Mouse (Mus musculus) cerebellum, adult 9-10 months (tissue): ENCODE measurements around the gene Ccdc169.
"Not testable (repeated sequence)": the region's sequence is repeated elsewhere in the genome, so short reads cannot be mapped to it uniquely, and the experiment has no call there.

Experiments
- DNase-seq: peaks from one replicate; pipeline ENCODE4 v3.0.0; 2022

Gene Ccdc169

DNA sequence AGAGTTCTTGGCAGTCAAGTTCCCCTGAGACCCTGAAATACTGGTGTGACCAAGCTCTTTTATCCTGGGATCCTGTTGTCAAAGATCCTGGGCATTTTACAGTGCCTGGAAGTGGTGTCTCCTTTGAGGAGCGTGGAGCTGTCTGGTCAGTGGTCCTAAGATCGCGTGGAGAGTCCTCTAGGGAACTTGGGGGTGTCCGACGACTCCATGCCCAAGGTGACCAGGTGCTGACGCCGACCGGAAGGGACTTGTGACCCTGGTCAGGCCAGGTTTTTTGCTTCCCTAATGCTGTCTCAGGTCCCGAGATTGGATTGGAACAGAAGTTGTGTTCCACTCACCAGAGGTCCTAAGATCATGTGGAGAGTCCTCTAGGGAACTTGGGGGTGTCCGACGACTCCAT, 66.5 kb downstream of the Ccdc169 start:
- DNase-seq: not testable (repeated sequence)

DNA sequence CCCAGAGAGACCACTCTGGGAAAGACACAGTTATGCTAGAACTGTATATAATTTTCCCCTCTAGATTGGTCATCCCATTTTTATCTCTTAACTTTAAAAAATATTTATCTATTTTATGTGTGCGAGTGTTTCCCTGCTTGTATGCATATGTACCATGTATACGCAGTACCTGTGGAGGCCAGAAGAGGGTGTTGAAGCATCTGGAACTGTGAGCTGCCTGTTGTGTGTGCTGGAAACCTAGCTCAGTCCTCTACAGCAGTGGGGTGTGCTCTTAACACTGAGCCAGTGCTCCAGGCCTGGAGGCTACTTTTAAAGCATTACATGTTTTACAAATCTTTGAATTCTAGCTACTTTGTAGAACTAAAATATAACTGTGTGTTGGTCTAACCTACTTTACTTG, 69.3 kb downstream of the Ccdc169 start:
- no peak for DNase-seq

GRCm38 (mm10) chr3:55207665-55208064, 70.5 kb downstream of the Ccdc169 start:
- no peak for DNase-seq

- DNase-seq: no peak
Observed at GRCm38 (mm10) chr3:55212254-55212653, 75.1 kb downstream of the Ccdc169 start.

DNA sequence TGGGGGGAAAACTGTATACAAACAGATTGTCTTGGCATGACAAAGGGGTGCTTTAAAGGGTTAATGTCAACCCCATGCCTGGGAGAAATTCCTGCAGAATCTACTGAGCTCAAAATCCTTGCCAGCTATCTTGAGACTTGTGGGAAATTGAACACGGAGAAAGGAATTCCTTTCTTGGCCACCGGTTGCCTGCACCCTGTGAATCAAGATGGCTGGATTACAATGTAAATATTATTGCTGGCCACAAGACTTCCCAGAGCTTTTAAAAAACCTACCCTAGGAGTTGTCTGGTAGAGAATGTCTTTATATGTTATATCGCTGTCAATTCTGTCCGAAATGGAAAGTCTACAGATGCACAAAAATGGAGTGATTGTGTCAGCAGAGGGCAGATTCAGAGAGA, 76.6 kb downstream of the Ccdc169 start:
- DNase-seq: no peak

DNA sequence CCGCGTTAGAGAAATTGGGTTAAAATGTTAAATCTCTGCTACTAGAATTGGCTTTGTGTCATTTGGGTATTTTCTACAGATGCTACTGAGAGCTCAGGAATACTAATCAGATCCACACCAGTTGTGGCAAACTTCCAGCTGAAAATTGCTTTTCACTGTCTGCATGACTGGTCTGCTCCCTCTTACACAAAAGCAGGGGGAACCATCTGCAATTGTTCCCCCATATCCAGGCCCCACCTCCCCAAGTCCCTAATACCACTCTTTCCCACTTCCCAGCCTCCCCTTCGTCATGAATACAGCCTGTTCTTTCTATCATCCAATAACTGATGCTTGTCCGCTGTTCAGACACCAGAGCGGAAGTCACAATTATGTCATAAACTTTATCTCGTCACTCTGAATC, 77.3 kb downstream of the Ccdc169 start:
- no peak for DNase-seq

GRCm38 (mm10) chr3:55222502-55222901, 85.4 kb downstream of the Ccdc169 start:
- DNase-seq: no peak
